Mouse (Mus musculus): Measurements from ENCODE around the gene Gm11938. TPM values are rescaled to one million over a fixed set of nuclear protein-coding genes. Genes with fewer than 3 reads are reported as not detected.

Gm11938 gene
- polyA plus RNA-seq, 1 experiment from 2014 or later, result not detected

- no peaks in the 10 kb centered on the region for H3K36me3 ChIP-seq
- ATAC-seq (ENCODE audit: low FRiP score, low read depth), result no peak
- no peak within 1 kb of the TSS for H3K4me3 ChIP-seq
- WGBS, result 91% methylated on average over 9 of the region's 9 CpGs
- H3K27ac ChIP-seq, result no peak within 1 kb of the TSS
- H3K9me3 ChIP-seq, result no peaks in the 10 kb centered on the region
- no peaks in the 10 kb centered on the region for H3K27me3 ChIP-seq (replicated peaks)
- no peaks in the 10 kb centered on the region for H3K4me1 ChIP-seq
- no peak within 1 kb of the TSS for H3K9ac ChIP-seq
- H3K4me2 ChIP-seq (replicated peaks), result no peak within 1 kb of the TSS
These were observed 43.7 kb downstream of the Gm11938 start, which contains the start of gene Gm11939 for GRCm38 (mm10) chr11:99559366-99559765. Gm11939 (minus strand) TSS chr11:99559466.

- Histone ChIP-seq H3K36me3 (no peaks in the 10 kb centered on the region), H3K4me3 (no peak overlapping the region), H3K9me3 (no peaks in the 10 kb centered on the region), H3K9ac (no peak overlapping the region), H3K4me1 (no peaks in the 10 kb centered on the region), H3K4me2 (replicated peaks) (no peak overlapping the region), H3K27me3 (replicated peaks) (no peaks in the 10 kb centered on the region), H3K27ac (no peak overlapping the region)
- 88% methylated on average over 3 of the region's 3 CpGs for WGBS
- ATAC-seq (ENCODE audit: low FRiP score, low read depth), result no peak
These were observed 44.9 kb downstream of the Gm11938 start for GRCm38 (mm10) chr11:99557976-99558745.

DNA sequence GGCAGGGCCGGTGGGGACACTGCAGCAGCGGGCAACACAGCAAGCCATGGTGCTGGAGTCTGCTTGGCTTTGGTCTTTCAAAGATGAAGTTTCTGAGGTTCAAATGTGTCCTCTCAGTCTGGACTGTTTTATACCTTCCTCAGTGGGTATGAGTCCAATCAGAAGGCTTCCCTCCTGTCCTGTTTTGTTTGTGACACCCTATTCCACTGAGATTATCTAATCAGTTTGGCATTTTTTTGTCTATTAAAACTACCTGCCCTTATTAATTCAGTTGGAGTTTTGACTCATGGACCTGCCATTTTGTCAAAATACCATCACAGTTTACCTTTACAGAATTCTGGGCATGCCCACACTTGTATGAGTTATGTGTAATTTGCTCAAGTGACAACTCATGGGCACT, 46.4 kb downstream of the Gm11938 start, which contains the start of gene Krtap3-2:
Krtap3-2 (minus strand) TSS at position 101 of the 400 bp plus-strand sequence.
- Histone ChIP-seq H3K27ac (no peak within 1 kb of the TSS), H3K4me2 (replicated peaks) (no peak within 1 kb of the TSS), H3K27me3 (replicated peaks) (no peaks in the 10 kb centered on the region), H3K36me3 (no peaks in the 10 kb centered on the region), H3K4me3 (no peak within 1 kb of the TSS), H3K9ac (no peak within 1 kb of the TSS), H3K4me1 (no peaks in the 10 kb centered on the region), H3K9me3 (no peaks in the 10 kb centered on the region)
- WGBS, result 94% methylated on average over 2 of the region's 2 CpGs
- ATAC-seq (ENCODE audit: low FRiP score, low read depth), result no peak

DNA sequence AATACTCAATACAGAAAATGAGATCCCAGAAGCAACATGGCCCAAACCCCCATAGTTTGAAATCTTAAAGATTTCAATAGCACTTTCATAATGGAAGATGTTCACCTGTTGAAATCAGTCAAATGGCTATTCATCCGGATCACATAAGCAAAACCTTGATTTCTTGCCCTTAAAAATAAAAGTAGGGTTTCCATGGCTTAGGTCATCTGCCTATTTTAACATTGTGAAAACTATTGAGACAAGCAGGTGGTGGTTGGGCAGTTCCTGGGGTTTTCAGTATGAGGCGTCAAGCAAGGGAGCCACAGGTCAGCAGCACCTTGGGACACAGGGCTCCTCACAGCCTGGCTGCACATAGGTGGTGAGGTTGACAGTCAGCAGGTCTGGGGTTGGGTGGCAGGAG, 46.9 kb downstream of the Gm11938 start:
- no peak overlapping the region for H3K9ac ChIP-seq
- H3K27ac ChIP-seq, result no peak overlapping the region
- H3K4me3 ChIP-seq, result no peak overlapping the region
- no peaks in the 10 kb centered on the region for H3K27me3 ChIP-seq (replicated peaks)
- 87% methylated on average over 2 of the region's 2 CpGs for WGBS
- ATAC-seq (ENCODE audit: low FRiP score, low read depth), result no peak
- H3K4me1 ChIP-seq, result no peaks in the 10 kb centered on the region
- no peaks in the 10 kb centered on the region for H3K9me3 ChIP-seq
- H3K4me2 ChIP-seq (replicated peaks), result no peak overlapping the region
- H3K36me3 ChIP-seq, result no peaks in the 10 kb centered on the region

Other genes starting within 250 kb of the Gm11938 start
- gene Krt28, start 228.4 kb downstream of the Gm11938 start, polyA plus RNA-seq (2016; fragmentation: Nextera tagmentation; extraction: Ambion mirVana), result 0.30 and 0.40 TPM in 2 replicates
- gene Krt10, start 213.9 kb downstream of the Gm11938 start, polyA plus RNA-seq (2016; fragmentation: Nextera tagmentation; extraction: Ambion mirVana), result 32.2 and 36.1 TPM in 2 replicates
- gene Krt12, start 181.0 kb downstream of the Gm11938 start, polyA plus RNA-seq (2016; fragmentation: Nextera tagmentation; extraction: Ambion mirVana), result not detected in 2 replicates
- gene Krt20, start 165.2 kb downstream of the Gm11938 start, polyA plus RNA-seq (2016; fragmentation: Nextera tagmentation; extraction: Ambion mirVana), result 0.20 and 0.38 TPM in 2 replicates
- gene Krt23, start 110.2 kb downstream of the Gm11938 start, polyA plus RNA-seq (2016; fragmentation: Nextera tagmentation; extraction: Ambion mirVana), result not detected in 2 replicates
- not detected in 2 replicates for gene Krt39, start 82.0 kb downstream of the Gm11938 start, polyA plus RNA-seq (2016; fragmentation: Nextera tagmentation; extraction: Ambion mirVana)
- not detected in 2 replicates for gene Krt40, start 60.1 kb downstream of the Gm11938 start, polyA plus RNA-seq (2016; fragmentation: Nextera tagmentation; extraction: Ambion mirVana)
- gene Krtap3-3, start 52.4 kb downstream of the Gm11938 start, polyA plus RNA-seq (2016; fragmentation: Nextera tagmentation; extraction: Ambion mirVana), result not detected in 2 replicates
- gene Krtap3-2, start 46.5 kb downstream of the Gm11938 start, polyA plus RNA-seq (2016; fragmentation: Nextera tagmentation; extraction: Ambion mirVana), result not detected in 2 replicates
- not detected in 2 replicates for gene Gm11939, start 43.8 kb downstream of the Gm11938 start, polyA plus RNA-seq (2016; fragmentation: Nextera tagmentation; extraction: Ambion mirVana)
- gene Krtap3-1, start 36.7 kb downstream of the Gm11938 start, polyA plus RNA-seq (2016; fragmentation: Nextera tagmentation; extraction: Ambion mirVana), result not detected in 2 replicates
- gene Krtap1-5, start 22.3 kb downstream of the Gm11938 start, polyA plus RNA-seq (2016; fragmentation: Nextera tagmentation; extraction: Ambion mirVana), result not detected in 2 replicates
- not detected in 2 replicates for gene Krtap1-4, start 19.7 kb downstream of the Gm11938 start, polyA plus RNA-seq (2016; fragmentation: Nextera tagmentation; extraction: Ambion mirVana)
- not detected in 2 replicates for gene Krtap1-3, start 12.0 kb downstream of the Gm11938 start, polyA plus RNA-seq (2016; fragmentation: Nextera tagmentation; extraction: Ambion mirVana)
- not detected in 2 replicates for gene Krtap9-3, start 5.2 kb downstream of the Gm11938 start, polyA plus RNA-seq (2016; fragmentation: Nextera tagmentation; extraction: Ambion mirVana)
- gene Gm11937, start 6.9 kb upstream of the Gm11938 start, polyA plus RNA-seq (2016; fragmentation: Nextera tagmentation; extraction: Ambion mirVana), result not detected in 2 replicates
- gene Krtap2-4, start 11.5 kb upstream of the Gm11938 start, polyA plus RNA-seq (2016; fragmentation: Nextera tagmentation; extraction: Ambion mirVana), result not detected in 2 replicates
- gene Gm11562, start 17.1 kb upstream of the Gm11938 start, polyA plus RNA-seq (2016; fragmentation: Nextera tagmentation; extraction: Ambion mirVana), result not detected in 2 replicates
- not detected in 2 replicates for gene Krtap4-1, start 24.9 kb upstream of the Gm11938 start, polyA plus RNA-seq (2016; fragmentation: Nextera tagmentation; extraction: Ambion mirVana)
- not detected in 2 replicates for gene Krtap4-2, start 31.8 kb upstream of the Gm11938 start, polyA plus RNA-seq (2016; fragmentation: Nextera tagmentation; extraction: Ambion mirVana)
- gene Krtap4-7, start 40.8 kb upstream of the Gm11938 start, polyA plus RNA-seq (2016; fragmentation: Nextera tagmentation; extraction: Ambion mirVana), result not detected in 2 replicates
- gene Gm11555, start 46.9 kb upstream of the Gm11938 start, polyA plus RNA-seq (2016; fragmentation: Nextera tagmentation; extraction: Ambion mirVana), result not detected in 2 replicates
- gene Gm11563, start 55.7 kb upstream of the Gm11938 start, polyA plus RNA-seq (2016; fragmentation: Nextera tagmentation; extraction: Ambion mirVana), result not detected in 2 replicates
- not detected in 2 replicates for gene Krtap4-6, start 62.7 kb upstream of the Gm11938 start, polyA plus RNA-seq (2016; fragmentation: Nextera tagmentation; extraction: Ambion mirVana)
- not detected in 2 replicates for gene Gm14190, start 87.4 kb upstream of the Gm11938 start, polyA plus RNA-seq (2016; fragmentation: Nextera tagmentation; extraction: Ambion mirVana)
- gene Gm14180, start 131.0 kb upstream of the Gm11938 start, polyA plus RNA-seq (2016; fragmentation: Nextera tagmentation; extraction: Ambion mirVana), result not detected in 2 replicates
- gene Gm11595, start 169.6 kb upstream of the Gm11938 start, polyA plus RNA-seq (2016; fragmentation: Nextera tagmentation; extraction: Ambion mirVana), result not detected in 2 replicates
- not detected in 2 replicates for gene Krtap4-8, start 177.4 kb upstream of the Gm11938 start, polyA plus RNA-seq (2016; fragmentation: Nextera tagmentation; extraction: Ambion mirVana)
- not detected in 2 replicates for gene Krtap4-9, start 181.9 kb upstream of the Gm11938 start, polyA plus RNA-seq (2016; fragmentation: Nextera tagmentation; extraction: Ambion mirVana)
- not detected in 2 replicates for gene Gm11596, start 190.2 kb upstream of the Gm11938 start, polyA plus RNA-seq (2016; fragmentation: Nextera tagmentation; extraction: Ambion mirVana)
- not detected in 2 replicates for gene Gm11569, start 195.6 kb upstream of the Gm11938 start, polyA plus RNA-seq (2016; fragmentation: Nextera tagmentation; extraction: Ambion mirVana)
- not detected in 2 replicates for gene Gm11554, start 201.1 kb upstream of the Gm11938 start, polyA plus RNA-seq (2016; fragmentation: Nextera tagmentation; extraction: Ambion mirVana)
- gene Krtap4-13, start 206.6 kb upstream of the Gm11938 start, polyA plus RNA-seq (2016; fragmentation: Nextera tagmentation; extraction: Ambion mirVana), result not detected in 2 replicates
- not detected in 2 replicates for gene Gm11564, start 212.4 kb upstream of the Gm11938 start, polyA plus RNA-seq (2016; fragmentation: Nextera tagmentation; extraction: Ambion mirVana)
- gene 2300003K06Rik, start 234.8 kb upstream of the Gm11938 start, polyA plus RNA-seq (2016; fragmentation: Nextera tagmentation; extraction: Ambion mirVana), result not detected in 2 replicates
- gene Krtap4-16, start 248.3 kb upstream of the Gm11938 start, polyA plus RNA-seq (2016; fragmentation: Nextera tagmentation; extraction: Ambion mirVana), result not detected in 2 replicates

Data from neural tube, embryonic 12.5 days (tissue).